Mouse (Mus musculus) 416B (cell line): ENCODE data around the gene Cyth2.

Experiments used
- DNase-seq: peaks from one replicate; pipeline ENCODE4 v3.0.0; 2011; ENCODE audit warnings: low read depth

Cyth2 gene

DNA sequence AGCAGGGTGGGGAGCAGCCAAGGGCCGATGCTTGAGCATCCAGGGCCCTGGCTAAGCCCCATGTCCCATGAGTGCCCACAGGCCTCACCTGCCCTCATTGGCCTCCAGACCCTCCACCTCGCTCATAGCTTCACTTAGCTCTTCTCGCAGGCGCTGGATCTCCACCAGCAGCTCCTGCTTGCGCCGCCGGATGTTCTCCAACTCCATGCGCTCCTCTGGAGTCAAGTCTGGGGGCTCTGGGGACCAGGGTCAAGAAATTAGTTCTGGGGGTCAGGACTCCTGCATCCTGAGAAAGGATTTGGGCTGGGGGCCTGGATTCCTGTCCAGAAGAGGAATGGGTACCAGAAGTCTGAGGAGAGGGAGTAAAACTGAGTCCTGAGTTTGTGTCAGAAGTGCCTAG lies 1.5 kb downstream of the Cyth2 start:
- DNase-seq: no peak

DNA sequence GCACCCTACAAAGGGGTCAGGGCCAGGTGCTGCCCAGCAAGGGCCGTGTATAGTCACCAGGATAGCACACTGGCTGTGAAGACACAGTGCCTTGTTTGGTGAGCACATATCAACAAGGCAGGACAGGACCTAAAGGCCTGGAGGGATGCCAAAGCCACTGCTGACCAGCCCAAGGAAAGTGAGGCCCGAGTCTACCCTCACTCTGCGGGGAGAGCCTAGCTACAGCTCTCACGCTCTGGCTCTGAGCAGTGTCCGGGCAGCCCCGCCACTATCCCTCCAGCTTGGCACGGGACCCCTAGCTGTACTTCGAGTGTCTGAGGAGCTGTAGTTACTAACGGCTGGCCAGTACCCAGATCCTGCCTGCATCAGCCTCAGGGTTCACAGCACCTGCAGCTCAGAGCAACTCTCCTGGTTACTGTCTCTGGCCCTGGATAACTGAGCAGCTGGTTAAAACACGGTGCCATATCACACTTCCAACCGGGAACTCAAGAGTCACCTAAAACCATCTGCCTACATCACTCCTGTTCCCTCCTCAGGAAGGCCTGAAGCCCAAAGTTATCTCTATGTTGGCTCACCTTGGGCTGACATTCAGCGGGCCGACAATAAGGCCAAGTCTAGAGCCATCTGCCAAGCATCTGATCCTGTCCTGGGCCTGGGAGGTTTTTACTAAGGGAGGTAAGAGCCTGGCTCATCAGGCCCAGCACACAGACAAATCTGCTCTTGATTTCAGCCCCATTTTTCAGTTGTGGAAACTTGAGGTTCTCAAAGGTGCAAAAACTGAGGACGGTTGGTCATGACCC lies 4.9 kb downstream of the Cyth2 start:
- no peak for DNase-seq

DNA sequence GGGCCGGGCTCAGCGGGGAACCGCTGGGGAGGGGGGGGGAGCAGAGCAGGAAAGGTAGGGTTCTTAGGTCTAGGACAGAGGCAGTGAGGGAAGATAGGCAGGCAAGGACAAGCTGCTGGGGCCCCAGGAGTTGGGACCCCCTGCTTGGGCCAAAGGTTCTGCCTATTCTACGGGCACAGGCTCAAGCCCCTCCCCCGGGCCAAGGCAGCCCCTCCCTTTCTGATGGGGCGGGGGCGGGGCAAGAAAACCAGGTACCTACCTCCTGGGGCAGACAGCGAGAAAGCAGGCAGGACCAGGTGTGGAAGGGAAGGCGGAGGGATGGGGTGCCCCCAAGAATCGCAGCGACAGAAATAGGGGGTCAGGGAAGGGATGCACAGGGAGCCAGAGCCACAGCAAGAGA lies 5.9 kb downstream of the Cyth2 start:
- DNase-seq: no peak

DNA sequence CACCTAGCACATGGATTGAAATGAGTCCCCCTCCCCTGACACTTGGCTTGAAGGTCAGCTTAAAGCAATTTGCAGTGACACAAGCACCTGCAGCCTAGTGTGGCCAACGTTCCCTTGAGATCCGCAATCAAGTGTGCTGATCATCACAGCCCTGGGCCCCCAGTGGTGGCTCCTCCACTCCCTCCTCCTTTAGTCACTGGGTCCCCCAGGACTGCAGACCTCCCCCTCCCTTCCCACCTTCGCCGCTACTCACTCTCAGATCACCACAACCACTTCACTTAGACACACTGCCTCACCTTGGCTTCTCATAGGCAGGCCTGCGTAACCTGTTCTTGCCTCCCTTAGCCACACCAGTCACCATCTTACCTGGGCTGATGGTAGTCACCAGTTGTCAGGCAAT lies 8.4 kb downstream of the Cyth2 start:
- no peak for DNase-seq

DNA sequence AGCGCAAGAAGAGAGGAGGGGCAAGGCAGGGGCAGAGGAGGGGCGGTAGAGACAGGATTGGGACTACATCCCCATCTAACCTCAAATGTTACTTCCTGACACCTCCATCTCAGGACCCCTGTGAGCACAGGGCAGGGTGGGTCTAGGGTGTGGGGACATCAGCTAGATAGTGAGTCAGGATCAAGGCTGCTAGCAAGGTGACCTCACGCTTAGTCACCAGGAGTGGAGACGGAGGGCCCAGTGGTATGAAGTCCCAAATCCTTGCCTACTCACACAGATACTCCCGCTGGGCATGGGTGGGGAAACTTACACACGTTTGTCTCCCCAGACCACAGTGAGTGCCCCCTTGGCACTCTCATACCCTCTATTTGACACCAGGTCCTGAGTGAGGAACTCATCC lies 11.8 kb downstream of the Cyth2 start:
- peak; percentile 38 for DNase-seq

DNA sequence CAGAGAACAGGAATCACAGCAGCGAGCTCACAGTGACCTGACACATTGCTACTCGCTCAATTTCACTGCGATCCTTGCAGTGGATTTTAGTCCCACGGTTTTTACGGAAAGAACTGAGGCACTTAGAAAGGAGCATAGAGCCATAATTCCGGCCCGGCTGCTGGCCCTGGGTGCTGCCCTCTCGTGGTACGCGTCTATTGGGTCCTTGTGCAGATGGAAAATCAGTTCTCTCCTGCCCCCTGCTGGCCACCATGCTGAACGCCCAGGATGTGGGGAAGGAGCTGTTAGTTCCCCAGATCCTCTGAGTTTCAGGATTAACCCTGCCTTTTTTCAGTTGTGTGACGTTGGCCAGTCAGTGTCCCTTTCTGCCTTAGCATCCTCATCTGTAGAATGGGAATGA lies 13.0 kb downstream of the Cyth2 start:
- peak; percentile 93 for DNase-seq

DNA sequence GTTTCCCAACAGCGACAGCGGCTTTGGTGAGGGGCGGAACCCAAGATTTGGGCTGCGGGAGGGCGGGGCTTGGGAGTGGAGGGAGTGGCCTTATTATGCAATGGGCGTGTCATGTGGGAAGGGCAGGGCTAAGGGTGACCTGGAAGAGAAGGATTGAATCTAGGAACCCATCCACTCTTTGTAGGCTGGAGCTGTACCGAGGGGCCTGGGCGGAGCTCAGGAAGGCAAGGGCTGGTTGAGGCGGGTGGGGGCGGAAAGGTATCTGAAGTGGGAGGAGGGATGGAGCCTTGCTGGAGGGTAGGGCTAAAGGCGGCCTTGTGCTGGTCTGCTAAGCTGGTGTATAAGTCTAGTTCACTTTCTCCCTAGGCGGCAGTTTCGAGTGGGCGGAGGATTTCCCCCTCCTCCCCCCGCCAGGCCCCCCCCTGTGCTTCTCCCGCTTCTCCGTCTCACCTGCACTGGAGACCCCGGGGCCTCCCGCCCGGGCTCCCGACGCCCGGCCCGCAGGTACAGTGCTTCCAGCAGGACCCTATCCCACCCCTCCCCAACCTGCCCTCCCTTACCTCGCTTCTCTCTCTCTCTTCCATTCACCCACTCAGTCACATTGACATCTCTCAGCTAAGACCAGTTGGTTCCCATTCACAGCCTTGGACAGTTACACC lies 13.7 kb downstream of the Cyth2 start:
- DNase-seq: peak; percentile 82

DNA sequence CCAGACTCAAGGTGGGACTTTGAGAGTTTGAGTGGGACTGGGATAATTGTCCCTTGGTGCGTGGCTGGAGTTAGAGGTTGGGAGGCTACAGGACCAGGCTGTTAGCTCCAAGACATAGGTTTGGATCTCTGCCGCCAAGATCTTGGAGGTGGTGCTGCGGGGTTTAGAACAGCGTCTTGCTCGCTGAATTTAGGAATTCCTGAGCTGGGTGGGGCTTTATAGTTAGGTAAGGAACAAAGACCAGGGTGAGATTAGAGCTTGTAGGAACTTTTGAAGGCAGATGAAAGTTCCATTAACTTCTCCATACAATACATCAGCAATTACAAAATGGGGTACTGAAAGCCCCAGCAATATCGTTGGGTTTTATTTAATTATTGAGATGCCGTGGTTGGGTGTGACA lies 14.4 kb downstream of the Cyth2 start:
- DNase-seq: no peak

DNA sequence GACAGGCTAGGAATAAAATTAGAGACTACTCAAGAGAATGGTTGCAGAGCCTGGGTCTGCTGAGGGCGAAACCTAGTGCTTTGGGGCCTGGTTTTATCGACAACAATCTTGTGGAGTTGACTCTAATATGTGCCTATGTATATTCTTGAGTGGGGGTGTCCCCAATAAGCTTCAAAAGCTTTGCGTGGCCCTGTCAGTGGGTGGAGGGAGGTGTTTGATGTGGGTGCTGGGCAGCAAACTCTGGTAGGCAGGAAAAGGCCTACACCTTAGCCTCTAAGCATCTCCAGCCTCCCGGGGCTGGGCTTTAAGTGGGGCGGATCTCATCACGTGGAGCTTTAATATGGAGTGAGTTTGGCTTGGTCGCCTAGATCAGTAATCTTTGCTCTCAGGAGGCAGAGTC lies 15.4 kb downstream of the Cyth2 start:
- no peak for DNase-seq

DNA sequence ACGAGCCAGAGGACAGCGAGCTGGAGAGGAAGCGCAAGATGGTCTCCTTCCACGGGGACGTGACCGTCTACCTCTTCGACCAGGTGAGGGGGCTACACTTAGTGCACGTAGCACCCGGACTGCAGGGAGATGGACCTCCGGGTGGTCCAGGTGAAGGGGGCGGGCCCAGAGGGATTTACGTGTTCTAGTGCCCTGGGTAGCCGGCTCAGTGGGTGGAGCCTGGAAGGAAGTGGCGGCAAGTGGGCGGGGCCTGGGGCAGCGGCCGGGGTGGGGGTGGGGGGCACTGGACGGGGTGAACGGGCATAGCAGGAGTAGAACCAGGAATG lies 15.9 kb downstream of the Cyth2 start:
- no peak for DNase-seq

DNA sequence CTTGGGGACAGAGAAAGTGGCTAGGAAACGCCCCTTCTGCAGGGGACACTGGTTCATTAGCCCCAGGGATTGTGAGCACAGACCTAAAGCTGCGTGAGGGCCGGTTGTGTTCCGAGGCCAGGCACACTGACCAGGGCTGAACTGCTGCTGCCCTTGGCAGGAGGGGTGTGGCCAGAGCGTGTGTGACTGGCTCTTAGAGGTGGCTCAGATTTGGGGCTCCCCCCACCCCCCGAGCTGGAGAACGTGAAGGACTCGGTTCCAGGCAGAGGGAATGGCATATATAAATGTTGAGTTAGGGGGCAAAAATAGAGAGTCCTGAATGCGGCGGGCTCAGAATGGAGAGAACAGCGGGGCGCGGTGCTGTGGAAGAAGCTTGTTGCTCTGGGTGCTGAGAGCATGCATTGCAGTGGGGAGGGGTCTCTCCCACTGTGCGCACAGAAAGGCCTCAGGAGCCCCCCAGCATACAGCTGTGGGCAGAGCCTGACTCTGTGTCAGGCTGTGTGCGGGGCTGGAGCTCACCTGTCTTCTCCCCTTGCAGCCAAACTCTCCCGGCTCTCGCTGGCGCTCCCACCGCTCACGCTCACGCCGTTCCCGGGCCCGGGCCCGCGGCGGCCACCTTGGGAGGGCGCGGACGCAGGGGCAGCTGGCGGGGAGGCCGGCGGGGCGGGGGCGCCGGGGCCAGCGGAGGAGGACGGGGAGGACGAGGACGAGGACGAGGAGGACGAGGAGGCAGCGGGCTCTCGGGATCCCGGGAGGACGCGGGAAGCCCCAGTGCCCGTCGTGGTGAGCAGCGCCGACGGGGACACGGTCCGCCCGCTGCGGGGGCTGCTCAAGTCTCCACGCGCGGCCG lies 16.5 kb downstream of the Cyth2 start:
- no peak for DNase-seq

DNA sequence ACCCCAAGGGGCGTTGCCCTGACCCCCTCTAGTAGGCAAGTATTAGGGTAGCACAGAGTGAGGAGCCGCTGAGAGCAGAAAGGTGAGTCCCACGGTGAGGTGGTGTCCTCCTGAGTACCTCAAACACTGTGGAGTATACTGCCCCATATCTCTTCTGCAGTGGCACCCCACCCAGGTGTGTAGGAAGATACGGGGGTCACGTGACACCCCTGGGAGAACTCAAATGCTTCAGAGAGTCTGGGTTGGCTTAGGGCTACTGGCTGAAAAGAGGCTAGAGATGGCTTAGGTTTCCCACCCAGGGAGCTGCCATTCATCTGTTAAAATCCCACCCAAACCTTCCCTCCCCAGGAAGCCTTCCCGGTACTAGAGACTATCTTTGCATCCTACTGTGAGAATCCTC lies 17.4 kb downstream of the Cyth2 start:
- DNase-seq: no peak

DNA sequence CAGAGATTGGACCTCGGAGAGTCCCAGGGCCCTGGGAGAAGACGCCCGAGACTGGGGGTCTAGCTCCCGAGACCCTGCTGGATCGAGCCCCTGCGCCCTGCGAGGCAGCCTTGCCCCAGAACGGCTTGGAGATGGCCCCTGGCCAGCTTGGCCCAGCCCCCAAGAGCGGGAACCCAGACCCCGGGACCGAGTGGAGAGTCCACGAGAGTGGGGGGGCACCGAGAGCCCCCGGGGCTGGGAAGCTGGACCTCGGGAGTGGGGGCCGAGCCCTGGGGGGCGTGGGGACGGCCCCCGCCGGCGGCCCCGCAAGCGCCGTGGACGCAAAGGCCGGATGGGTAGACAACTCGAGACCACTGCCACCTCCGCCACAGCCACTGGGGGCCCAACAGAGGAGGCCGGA lies 19.4 kb downstream of the Cyth2 start:
- DNase-seq: no peak

DNA sequence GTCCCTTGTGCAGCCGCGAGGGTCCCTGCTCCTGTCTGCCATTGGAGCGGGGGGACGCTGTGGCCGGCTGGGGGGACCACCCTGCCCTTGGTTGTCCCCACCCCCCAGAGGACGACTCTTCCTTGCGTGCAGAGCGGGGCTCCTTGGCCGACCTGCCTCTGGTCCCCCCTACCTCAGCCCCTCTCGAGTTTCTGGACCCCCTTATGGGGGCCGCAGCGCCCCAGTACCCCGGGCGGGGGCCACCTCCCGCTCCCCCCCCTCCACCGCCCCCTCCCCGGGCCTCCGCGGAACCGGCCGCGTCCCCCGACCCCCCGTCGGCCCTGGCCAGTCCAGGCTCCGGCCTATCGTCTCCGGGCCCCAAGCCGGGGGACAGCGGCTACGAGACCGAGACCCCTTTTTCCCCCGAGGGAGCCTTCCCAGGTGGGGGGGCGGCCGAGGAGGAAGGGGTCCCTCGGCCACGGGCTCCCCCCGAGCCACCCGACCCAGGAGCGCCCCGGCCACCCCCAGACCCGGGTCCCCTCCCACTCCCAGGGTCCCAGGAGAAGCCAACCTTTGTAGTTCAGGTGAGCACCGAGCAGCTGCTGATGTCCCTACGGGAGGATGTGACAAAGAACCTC lies 20.3 kb downstream of the Cyth2 start:
- no peak for DNase-seq

DNA sequence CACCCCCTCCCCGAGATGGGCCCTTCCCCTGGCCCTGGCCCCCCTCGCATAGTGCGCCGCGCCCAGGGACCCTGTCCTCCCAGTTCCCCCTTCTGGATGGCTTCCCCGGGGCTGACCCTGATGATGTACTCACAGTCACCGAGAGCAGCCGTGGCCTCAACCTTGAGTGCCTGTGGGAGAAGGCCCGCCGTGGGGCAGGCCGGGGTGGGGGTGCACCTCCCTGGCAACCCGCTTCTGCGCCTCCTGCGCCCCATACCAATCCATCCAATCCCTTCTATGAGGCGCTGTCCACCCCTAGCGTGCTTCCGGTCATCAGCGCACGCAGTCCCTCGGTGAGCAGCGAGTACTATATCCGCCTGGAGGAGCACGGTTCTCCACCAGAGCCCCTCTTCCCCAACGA lies 21.1 kb downstream of the Cyth2 start:
- DNase-seq: no peak

DNA sequence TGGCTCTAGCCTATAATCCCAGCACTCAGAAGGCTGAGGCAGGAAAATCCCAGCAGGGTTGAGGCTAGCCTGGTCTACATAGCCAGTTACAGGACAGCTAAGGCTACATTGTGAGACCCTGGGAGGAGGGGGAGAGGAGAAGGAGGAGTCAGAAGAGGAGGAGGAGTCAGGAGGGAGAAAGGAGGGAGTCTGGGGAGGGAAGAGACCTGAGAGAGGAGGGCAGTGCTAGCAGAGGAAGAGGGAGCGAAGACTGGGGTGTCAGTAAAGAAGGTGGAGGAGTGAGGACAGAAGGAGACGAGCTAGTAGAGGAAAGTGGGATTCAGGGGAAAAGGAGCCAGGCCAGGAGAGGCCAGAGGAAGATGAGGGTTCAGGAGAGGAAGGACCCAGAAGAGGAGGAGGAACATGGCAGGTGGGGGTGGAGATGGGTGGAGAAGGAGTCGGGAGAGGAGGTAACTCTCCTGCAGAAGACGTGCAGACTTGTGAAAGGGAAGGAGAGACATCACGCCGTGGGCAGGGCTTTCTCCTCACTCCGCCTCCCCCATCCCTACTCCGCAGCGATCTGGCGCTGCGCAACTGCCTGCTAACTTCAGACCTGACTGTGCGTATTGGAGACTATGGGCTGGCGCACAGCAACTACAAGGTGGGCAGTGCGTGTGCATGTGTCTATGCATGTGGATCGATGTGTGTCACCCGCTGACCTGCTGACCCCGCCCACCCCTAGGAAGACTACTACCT lies 22.5 kb downstream of the Cyth2 start:
- DNase-seq: no peak

DNA sequence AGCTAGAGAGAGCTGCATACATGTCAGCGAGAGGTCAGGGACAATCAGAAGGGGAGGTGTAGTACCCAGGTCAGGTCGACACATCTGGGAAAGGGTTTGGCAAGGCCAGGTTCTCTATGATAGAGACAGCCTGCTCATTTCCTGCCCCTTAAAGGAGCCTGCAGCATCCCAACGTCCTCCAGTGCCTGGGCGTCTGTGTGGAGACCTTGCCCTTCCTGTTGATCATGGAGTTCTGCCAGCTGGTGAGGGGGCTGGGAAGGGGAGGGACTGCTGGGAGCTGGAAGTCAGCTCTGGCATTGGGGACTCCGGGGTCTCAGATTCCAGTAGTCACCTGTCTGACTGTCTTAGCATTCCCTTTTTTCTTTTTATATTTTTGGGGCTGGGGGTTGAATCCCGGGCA lies 23.7 kb downstream of the Cyth2 start:
- DNase-seq: no peak

DNA sequence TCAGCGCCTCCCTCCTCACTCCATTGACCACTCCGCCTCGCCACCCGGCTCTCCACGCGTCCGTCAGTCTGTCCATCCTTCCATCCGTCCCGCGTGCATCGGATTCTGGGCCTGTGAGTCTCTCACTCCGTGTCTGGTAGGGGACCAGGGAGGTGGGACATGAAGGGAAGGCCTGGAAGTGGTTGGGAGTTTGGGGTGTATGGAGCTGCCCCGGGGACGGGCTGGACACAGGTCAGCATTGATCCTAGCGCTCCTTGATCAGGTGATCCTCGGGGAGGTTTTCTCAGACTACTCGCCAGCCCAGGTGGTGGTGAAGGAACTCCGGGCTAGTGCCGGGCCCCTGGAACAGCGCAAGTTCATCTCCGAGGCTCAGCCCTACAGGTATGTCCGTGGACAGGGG lies 26.7 kb downstream of the Cyth2 start:
- no peak for DNase-seq

DNA sequence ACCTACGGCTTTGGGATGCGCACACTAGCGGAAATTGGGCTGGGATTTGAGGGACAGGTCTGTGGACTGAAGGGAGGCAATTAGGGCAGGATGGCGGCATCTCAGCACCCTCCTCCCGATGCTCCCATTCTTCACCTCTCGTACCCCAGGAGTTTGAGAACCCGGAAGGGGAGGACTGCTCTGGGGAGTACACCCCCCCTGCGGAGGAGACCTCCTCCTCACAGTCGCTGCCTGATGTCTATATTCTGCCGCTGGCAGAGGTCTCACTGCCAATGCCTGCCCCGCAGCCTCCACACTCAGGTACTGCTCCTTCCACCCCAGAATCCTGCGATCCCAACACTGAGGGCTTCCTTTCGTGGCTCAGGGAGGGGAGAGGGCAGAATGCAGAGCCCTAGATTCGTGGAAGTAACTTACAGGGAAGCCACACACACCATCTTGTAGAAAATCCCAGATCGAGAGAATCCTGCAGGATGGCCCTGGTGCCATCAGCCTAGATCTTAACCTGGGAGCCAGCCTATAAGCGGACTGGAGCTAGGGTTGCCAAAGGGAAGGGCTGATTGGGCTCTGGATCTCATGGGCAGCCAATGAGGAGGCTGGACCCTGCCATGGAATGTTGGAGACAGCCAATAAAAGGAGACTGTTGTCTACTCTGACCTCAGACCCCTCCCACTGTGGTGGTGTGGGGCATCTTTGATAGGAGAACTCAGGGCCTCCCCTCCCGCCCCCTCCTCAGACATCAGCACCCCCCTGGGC lies 27.5 kb downstream of the Cyth2 start:
- no peak for DNase-seq

DNA sequence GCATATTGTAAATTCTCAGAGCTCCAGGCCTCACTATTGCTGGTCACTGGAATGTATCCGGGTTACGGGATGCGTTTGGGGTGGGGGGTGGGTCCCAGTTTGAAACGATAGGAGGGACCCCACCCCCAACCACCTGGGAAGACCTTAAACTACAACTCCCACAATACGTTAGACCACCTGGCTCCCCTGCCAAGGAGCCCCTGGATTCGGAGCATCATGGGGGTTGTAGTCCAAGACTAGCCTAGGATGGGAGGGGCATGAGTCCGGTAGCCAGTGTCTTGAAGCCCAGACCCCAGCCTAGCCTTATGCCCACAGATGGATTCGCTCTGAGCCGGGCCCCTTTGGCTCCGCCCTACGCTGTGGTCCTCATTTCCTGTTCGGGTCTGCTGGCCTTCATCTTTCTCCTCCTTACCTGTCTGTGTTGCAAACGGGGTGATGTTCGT lies 28.2 kb downstream of the Cyth2 start:
- DNase-seq: no peak
